Mouse (Mus musculus) CH12.LX (cell line): ENCODE results near the gene Eya4.

Experiments used
- CHD2 ChIP-seq: IDR thresholded peaks from 2 replicates; pipeline ENCODE4 v1.6.1; 2011; ENCODE audit warnings: low read length, improper control_type of control experiment
- MAFK ChIP-seq: IDR thresholded peaks from 2 replicates; pipeline ENCODE4 v1.6.1; 2011; ENCODE audit warnings: low read length, improper control_type of control experiment; ENCODE audit not compliant: insufficient replicate concordance

GRCm38 (mm10) chr10:23363866-23364265, 13.3 kb upstream of the Eya4 start:
- TF ChIP-seq CHD2 = no peak
- no peak for TF ChIP-seq MAFK
